Mouse (Mus musculus) CD4-positive helper T cell, adult 2 months (primary cell): ENCODE measurements at regions not wholly inside any gene's neighbourhood (a gene's known extent, or its start where the extent isn't known, plus 50 kb on each side); places are given as distances from the start of the nearest gene placed in this dataset.
A peak's percentile ranks its signal among the peaks of the same experiment; 100 is the strongest.

Experiments
- DNase-seq: peaks from one replicate; pipeline ENCODE4 v3.0.0-alpha.2; 2012; ENCODE audit warnings: low read depth, missing footprints, low spot score

DNA sequence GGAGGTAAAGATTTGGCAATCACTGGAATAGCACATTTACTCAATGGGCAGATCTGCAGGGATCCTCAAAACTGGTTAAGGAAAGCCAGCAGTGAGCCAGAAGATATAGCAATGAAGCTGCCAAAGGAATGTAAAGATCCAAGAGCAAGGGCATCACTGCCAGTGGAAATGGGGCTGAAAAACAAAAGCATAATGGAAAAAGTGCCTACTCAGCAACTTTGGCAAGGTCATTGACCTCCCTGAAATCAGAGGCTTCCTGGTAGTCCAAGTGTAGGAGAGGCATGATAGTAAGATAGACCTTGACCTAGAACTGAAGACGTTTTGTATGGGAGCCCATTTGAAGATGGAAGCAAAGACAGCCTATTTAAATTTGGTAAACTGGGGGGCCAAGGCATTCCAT, 286.4 kb downstream of the Foxo1 start:
- no peak for DNase-seq

DNA sequence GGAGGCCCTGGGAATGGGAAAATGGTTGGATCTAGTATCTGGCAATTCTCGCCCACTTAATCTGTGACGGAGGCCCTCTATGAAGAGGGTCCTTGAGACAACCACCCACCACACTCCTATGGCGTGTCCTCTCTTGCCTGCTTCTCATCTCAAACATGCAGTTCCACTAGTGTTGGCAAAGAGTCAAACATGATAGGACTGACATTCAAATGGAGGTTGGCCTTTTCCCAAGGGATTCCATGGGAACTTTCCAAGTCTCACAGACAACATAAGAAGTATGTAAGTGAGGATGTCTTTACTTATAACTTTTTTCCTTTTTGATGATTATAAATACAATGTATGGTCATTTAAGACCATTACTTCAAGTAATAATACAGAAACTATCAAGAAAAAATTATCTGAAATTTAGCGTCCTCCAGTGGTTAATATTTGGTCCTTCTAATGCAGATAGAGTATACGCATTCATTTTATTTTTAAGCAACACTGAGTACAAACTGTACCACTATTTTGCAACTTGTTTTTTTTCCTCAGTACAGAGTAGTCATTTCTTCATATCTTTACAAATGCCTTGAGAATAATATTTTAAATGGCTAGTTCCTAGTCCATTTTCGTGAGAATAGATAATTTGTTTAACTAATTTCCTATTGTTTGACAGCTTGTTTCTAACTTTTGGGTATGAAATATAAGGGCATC, 280.2 kb downstream of the Foxo1 start:
- no peak for DNase-seq

DNA sequence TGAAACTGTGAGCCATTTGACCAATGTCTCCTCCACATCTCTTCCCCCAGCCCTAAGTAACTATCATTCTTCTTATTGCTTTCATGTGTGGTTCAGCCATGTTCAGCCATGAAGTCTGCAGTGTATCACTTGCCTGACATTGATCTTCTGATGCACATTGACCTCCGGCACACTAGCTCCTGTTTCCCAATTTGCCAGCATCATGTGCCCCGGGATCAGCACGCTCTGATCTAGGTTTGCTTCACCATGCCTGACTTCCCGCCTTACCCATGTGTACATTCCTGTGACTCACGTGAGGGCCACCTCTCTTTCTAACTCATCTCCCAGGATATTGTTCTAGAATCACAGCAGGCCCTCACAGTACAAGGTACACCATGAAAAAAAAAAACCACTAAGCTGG, 277.9 kb downstream of the Foxo1 start:
- DNase-seq: no peak

DNA sequence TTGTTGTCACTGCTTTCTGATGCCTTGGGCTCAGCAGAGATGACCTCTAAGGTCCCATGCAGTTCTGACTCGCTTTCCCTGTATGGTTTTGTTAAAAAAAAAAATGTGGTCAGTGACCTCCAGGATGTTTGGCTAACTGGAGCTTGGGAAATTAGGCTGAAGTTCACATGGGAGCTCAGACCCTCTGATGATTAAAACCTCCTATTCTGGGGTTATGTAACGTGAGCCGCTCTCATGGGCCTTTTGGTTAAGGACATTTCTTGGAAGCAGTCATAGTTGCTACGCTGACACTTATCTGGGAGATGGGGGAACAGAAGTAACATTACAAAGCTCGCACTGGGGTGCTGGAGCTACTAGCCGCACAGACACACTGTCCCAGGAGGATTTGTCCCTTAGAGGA, 274.9 kb downstream of the Foxo1 start:
- DNase-seq: no peak

DNA sequence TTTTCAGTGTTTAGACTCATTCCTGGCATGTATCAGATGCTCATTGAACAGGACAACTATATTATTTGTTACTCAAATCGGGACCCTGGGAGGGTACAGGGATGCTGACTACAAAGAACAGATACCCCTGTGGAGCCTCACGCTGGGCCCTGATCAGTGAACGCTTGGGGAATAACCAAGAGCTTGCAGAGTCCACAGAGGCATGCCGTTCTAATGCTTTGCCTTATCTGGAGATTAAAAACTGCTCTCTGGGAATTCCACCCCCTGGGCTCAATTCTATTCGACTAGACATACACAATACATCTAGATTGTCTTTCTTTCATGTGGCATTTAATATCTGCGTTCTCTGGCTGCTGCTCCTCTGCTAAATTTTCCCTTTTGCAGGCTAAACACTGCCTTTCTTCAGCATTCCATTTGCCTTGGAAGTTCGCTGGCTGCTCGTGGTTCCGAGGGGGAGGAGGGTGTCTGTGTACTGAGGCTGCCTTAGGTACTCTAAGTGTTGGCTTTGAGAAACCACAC, 272.8 kb downstream of the Foxo1 start:
- DNase-seq: no peak

DNA sequence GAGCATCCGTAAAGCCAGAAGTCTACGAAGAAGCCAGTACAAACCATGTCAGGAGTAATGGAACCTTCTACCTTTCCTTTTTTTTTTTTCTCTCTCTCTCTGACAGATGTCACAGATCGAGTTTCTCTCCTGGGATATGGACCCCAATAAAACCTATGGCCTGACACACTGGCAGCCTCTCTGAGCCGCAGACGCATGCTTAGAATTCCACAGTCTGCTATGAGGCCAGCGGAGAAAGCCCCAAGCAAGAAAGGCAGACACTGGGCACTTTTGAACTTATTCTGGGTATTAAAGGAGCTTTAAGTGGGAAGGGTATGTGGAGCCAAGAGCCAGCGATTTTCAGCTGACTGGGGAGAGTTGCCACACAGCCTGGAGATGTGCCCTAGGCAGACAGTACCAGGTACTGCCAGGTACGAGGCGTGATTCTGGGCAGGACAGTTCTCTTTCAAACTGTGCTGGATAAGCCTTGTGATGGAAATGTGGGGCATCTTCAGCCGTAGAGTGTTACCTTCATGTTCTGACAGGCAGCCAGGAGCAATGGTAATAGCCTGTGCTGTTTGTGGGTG, 271.8 kb downstream of the Foxo1 start:
- no peak for DNase-seq

DNA sequence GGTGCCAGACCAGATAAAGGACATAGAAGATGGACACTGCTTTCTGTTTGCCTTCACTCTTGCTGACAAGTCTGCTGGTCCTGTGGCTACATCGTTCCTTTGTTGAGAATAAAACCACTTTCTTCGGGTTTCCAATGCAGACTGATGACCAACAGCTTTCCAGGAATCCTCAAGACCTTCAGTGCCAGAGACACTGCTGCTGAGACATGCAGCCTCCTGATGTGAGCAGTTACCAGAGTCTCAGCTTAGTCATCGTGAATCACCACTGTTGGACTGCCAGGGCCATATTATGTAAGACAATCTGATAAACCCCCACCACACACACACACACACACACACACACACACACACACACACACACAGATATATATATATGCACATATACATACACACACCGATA, 270.2 kb downstream of the Foxo1 start:
- no peak for DNase-seq

DNA sequence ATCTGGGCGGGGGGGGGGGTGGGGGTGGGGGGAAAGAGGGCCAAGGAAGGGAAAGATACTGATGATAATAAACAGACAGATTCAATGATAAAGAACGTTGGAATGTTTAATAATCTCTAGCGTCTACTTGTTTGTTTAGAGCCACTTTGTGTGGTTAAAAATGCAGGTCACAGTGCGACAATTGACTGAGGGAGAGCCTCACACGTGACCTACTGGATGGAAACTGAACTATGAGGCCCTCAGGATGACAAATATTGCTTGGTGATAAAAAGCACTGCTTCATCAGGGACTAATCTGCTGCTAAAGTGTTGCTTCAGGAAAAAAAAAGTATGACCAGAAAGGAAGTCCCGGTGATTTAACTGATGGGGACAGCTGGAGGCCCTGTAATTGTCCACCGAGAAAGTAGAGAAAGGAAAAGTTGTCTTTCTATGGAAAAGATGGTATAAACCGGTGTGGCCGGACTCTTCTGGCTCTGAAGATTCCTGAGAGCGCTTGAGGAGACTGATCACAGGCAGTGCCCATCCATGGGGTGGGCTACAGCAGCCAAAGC, 269.3 kb downstream of the Foxo1 start:
- DNase-seq: no peak

DNA sequence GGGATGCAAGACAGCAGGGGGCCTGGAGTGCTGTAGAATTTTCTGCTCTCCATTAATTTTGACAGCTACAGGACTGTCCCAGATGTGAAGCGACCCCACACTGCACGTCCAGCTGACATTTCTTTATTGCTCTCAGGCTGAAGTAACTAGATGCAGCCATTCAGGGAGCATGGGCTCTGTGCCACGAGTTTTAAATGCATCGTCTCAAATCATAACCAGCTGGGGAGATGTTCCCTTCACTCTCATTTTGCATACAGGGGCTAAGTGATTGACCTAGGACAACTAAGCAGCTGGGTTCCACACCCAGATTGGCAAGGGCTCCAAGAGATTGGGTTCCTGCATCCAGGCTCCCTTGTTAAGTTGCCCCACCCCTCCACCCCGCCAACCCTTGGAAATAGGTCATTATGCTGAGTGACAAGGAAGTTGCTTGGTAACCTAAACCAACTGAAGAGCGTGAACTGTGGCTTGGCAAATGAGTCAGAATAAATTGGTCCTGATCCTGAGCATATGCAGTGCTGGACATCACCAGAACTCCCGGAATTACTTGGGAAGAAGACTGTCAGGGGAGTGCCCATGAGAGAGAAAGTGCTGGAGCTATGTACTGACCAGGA, 267.4 kb downstream of the Foxo1 start:
- no peak for DNase-seq

DNA sequence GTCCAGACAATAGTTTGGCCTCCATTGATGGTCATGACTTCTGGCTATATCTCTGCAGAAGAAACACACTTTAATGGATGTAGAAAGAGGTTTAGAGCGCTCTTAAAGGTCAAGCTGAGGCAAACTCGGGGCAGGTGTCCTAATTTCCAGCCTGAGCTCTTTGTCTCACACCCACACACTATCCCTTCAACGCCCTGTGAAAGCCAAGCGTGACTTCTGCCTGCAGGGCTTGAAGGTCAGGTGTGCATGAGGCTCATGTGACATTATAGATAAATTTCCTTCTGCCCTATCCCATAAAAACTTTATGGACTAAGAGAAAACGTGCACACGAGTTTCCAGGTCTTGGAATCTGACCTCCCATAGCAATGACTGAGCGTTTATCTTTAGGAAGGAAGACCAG, 266.0 kb downstream of the Foxo1 start:
- no peak for DNase-seq

DNA sequence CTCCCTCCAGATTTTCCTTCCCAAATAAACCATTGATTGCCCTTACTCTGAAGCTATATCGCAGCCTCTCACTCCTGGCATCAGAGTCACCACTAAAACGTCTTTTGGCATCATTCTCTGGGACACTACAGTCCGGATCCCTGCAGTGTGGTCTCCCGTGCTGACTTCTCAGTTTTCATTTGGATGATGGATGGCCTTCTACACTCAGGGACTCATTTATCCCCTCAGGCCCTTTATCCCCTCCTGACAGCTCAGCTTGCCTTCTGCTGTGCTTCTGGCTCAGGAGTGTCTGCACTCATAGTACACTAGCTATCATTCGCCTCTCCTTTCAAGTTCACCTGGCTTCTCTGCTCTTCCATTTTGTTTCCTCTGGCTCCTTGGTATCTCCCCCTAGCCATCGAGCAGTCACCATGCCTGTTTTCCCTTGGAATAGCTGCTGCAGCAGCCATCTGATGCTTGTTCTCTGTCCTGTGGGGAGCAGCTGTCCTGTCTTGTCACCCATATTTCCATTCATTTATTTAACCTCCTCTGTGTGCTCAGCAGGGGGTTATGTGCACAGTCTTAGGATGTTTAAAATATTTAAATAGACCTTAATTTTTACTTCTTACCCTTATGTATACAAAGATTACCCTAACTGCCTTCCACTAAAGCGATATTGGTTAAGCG, 263.7 kb downstream of the Foxo1 start:
- no peak for DNase-seq

DNA sequence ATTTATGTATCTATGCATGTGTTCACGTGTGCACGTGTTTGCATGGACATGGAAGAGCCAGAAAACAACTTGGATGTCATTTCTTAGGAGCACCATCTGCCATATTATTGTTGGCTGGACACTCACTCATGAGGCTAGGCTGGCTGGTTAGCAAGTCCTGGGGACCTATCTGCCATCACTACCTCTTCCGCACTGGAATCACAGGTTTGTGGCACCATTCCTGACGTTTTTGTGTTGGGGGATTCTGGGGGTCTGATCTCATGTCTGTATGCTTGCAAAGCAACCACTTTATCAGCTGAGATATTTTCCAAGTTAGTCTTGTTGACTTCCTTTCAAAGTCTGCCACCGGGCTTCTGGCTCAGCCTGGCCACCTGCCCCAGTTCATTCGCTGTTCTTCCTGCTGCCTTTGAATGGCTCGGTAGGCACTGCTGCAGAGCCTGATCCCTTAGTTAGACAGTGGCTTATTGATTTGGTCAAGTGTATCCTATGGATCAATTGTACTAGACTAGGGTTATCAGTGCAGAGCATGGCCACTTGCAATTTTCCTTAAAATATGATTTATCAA, 262.4 kb downstream of the Foxo1 start:
- DNase-seq: no peak

DNA sequence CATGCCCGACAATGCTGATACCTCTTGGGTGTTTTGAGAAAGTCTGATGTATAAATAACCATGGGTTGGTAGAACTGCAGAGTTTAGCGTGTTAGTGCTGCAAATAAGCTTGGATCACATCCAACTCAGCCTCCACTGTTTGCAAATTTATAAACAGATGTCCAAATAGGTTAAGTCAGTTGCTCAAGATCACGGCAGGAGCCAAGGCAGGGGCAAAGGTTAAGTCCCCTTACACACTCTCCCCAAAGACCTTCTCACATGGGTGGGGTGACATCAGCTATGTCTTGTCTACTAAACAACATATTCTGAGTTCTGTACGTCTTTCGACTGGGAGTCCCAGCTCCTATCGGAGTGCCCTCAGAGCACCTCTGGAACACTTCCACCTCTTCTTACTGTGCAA, 261.0 kb downstream of the Foxo1 start:
- DNase-seq: no peak

DNA sequence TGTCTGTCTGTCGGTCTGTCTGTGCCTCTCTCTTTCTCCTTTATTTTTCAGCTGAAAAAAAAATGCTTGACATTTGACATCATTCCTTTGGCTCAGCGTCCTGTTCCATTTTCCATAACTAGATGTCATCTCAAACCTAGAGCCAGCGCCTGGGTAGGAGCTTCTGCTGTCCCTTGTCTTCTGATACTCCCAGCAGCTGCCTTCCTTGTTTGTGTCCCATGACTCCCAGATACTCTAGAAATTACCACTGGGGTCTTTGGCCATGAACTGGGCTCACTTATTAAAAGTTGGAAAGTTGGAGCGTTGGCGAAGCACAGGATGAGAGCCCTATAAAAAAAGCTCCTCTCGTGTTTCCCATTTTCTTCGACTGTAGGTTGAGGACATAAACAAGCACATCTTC, 260.4 kb downstream of the Foxo1 start:
- DNase-seq: no peak

DNA sequence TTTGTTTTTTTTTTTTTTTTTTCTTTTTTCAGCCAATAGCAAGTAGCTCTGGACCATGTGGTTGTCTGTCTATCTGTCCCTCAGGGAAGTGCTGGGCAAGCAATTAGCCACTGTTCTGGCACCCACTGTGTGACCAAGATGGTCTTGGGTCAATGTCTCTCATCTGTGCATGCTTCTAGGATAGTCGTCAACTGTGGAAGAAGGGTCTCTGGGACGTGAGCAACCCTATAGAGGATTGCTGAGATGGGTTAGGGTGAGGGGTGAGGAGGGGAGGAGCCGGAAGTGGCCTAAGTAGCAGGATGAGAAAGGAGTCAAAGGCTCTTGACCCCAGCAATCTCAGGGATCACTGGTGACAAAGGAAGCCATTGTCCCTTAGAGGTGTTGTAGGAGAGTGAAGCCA, 259.6 kb downstream of the Foxo1 start:
- DNase-seq: no peak

DNA sequence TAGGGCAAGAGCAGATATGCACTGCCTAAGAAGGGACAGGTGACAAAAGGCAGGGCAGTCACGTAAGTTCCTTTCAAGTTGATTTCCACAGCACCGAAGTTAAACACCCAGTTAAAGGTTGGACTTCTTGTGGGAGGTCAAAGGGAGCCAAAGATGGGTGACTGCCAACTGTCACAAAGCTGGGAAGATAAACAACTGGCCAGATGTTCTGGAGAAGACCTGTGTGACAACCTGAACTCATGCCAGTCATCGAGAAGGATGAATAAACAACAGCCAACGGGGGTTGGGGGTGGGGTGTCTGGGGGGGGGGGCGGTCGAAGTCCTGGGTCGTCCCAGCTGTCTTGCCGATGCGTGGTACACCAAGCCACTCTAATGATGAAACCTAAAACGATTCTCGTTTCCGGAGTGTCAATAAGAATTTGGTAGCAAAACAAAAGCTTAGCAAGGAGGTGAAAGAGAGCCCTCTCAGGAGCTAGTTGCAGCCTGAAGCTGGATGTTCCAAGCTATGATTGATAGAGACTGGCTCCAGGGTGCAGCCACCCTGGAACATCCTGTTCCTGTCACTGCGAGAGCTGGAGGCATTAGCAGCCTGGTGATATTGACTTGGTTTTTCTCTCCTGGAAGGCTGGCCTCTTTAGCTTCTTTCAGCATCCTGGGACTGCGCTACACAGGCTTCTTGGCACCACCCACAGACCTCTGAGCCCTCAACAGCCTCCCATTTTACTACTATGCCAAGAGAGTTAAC, 259.0 kb downstream of the Foxo1 start:
- no peak for DNase-seq

DNA sequence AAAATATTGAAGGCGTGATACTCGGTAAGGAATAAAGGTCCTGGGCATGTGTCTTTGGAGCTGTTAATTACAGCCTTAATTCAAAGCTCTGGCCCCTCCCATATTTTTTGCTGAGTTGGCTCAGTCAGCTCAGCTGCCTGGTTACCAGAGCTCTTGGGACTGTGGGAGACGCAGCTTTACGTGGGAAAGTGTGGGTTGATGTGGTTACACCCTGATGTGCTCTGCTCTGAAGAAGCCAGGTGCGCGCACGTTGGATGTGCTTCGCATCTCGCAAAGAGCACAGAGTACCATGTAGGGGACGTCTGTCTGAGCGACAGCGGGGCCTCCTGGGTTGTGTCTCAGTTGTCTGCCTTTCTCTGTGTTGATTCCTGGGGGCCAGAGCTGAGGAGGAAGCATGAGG, 254.8 kb downstream of the Foxo1 start:
- peak; percentile 64 for DNase-seq

DNA sequence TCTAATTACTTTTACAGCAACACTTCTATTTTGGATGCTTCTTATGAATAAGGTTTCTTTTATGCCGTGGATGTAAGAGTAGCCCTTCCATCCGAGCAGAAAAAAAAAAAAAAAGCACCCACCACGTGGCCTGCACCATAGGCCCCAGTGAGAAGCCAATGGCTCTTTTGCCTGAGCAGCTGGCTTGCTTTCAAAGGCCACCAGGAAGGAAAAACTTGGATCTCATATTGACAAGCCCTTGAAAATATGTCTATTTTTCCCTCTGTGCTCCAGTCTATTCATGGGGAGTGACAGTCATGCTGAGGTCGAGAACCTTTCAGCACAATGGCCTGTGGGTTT, 252.4 kb downstream of the Foxo1 start:
- no peak for DNase-seq

DNA sequence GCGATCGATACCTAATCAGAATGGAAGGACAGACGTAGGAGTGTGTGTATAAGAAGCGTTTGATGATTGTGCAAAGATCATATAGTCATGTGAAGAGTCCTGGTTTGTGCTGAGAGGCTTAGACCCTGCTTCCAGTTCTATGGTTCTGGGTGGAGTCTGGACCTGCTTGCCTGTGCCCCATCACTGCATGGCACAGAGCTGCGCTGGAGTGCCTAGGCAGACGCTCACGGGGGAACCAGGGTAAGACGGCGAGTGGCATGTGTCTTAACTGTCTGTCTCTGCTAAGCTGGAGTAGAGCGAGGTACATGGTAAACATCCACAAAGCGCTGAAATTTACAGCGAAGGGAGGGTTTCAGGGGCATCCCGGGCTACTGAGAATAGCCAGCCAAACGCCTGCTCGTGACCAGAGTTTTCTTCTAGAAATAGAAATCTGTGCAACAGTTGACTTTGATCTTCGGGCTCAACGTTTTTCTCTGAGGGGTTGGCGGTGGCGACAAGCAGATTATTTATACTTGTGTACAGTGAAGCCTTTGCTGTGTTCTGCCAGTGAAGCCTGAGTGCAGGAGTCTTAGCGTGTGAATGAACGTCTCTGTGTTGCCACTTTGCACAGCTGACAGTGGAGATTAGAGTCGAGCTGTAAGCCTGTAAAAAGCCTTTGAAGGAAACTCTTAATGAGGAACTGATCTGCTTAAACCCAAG, 251.9 kb downstream of the Foxo1 start:
- no peak for DNase-seq

DNA sequence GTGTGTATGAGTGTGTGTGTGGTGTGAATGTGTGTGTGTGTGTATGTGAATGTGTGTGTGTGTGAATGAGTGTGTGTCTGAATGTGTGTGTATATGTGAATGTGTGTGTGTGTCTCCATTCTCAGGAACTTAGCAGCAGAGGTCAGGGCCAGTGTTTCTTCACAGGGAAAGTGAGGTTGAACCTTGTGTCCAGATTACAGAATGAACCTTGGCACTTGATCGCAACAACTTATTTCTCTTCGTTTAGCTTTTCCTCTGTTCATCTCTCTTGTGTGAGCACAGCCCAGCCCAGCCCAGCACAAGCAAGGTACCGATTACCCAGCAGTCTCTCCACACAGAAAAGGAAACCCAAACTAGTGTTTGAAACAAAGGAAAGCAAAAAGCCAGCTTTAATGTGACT, 249.7 kb downstream of the Foxo1 start:
- no peak for DNase-seq

DNA sequence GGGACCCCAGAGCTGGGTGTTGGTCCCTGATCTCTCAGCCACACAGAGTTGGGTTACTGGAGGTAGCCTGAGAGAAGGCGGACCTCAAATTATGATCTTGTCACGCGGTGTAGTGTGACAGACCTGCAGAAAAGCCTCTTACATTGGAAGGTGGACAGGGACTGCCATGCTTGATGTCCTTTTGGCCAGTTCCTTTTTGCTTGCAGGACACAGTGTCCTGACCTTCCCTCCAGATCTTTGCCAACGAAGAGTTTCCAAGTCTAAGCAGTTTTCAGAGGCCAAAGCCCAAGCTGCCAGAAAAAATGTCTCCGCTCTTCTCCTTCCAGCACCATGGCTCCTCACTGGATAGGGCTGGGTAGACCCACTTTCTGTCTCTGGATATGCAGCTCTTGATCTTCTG, 248.6 kb downstream of the Foxo1 start:
- DNase-seq: no peak
